Mouse (Mus musculus) MEL (cell line): ENCODE measurements around the gene Gm42674.

Experiments used
- MAFK ChIP-seq: IDR thresholded peaks from 2 replicates; pipeline ENCODE4 v1.6.1; 2011; ENCODE audit warnings: low read depth, mild to moderate bottlenecking, low read length, improper control_type of control experiment, borderline replicate concordance
- MYC ChIP-seq: IDR thresholded peaks from 2 replicates; pipeline ENCODE4 v1.6.1; 2011; ENCODE audit warnings: low read depth, mild to moderate bottlenecking, low read length, improper control_type of control experiment, moderate library complexity

GRCm38 (mm10) chr3:90583893-90584292 is 17.8 kb upstream of the Gm42674 start:
- TF ChIP-seq MYC, result no peak
- no peak for TF ChIP-seq MAFK
